Mouse (Mus musculus): Measurements from ENCODE around the gene Wrnip1.

DNA sequence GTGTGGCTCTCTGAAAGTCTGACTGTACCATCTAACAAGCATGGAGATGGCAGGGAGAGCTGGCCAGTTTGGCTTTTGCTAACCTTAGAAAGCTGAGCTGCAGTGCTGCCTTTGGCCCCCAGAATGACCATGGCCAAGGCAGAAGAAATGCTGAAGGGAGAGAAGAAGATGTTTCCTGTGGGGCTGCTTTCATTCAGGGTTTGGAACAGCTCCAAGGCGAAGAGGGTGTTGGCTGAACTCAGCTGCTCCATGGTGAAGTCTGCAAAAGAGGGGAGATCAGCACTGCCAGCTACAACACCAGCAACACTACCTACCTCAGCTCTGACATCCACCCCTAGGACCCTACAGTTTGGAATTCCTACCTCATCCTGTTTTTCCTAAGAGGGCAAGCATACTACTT lies 48.3 kb downstream of the Wrnip1 start:
- TF ChIP-seq CTCF (IDR thresholded peaks at IDR 0.05; ENCODE audit: borderline replicate concordance, insufficient read depth, low read length) (no peak), POLR2A (IDR thresholded peaks at IDR 0.05; ENCODE audit: low read depth, low read length) (no peak)

Measured in embryonic fibroblast, embryonic 13.5 days (primary cell).